In the genomic region with DNA sequence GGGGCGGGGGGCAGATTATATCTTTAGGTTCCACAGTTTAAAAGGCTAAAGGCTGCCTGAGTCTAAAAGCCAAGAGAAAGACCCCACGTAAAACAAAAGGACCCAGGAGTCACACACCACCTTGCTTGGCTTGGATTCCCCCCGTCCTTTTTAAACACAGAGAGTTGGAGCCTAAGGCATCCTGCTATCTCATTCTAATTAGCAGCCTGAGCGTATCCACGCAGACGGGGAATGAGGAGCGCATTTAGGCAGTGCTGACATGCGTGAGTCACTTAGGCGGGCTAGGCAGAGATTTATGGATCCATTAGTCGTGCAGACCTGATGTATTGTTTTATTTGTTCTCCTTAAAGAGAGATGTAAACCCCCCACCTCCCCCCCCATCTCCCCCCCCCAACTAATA, we compare ENCODE assay signal across 12 mouse cellular contexts. TPM values are rescaled to one million over a fixed set of nuclear protein-coding genes. Genes with fewer than 3 reads are reported as not detected.
A peak's percentile ranks its signal among the peaks of the same experiment; 100 is the strongest.
DNase-seq lines count a peak whose midpoint lies in the region; ATAC-seq and TF ChIP-seq lines count a peak whose summit lies in the region.
"Had no signal": no experiment of that assay in that cellular context is flagged by ENCODE, and none has a peak within 500 bp of the region (broad histone marks: within the 10 kb centered on the region; RNA-seq: fewer than 3 reads in every experiment).

No protein-coding gene starts in this region.

- no peak overlapping the region for H3K9ac ChIP-seq in liver, embryonic 15.5 days
- H3K9ac ChIP-seq in forebrain, embryonic 14.5 days (ENCODE audit: low read length) = no peak overlapping the region
- no peak overlapping the region for H3K9ac ChIP-seq in hindbrain, postnatal 0 days (replicated peaks; ENCODE audit: low read length)
- no peak overlapping the region for H3K9ac ChIP-seq in midbrain, postnatal 0 days (replicated peaks; ENCODE audit: low read length, poor library complexity, severe bottlenecking)
- H3K9ac ChIP-seq: embryonic facial prominence, embryonic 13.5 days had no signal

- H3K4me1 ChIP-seq in liver, embryonic 15.5 days (replicated peaks) = no peaks in the 10 kb centered on the region
- H3K4me1 ChIP-seq in forebrain, embryonic 14.5 days (ENCODE audit: control insufficient read depth, insufficient read depth, low read length) = no peaks in the 10 kb centered on the region
- H3K4me1 ChIP-seq in hindbrain, postnatal 0 days (ENCODE audit: insufficient read depth, low read length) = no peaks in the 10 kb centered on the region
- H3K4me1 ChIP-seq in midbrain, postnatal 0 days (ENCODE audit: insufficient read depth, low read length) = no peaks in the 10 kb centered on the region

- no peaks in the 10 kb centered on the region for H3K27me3 ChIP-seq in liver, embryonic 15.5 days
- no peaks in the 10 kb centered on the region for H3K27me3 ChIP-seq in forebrain, embryonic 14.5 days (replicated peaks; ENCODE audit: control insufficient read depth, insufficient read depth, low read length)
- H3K27me3 ChIP-seq in hindbrain, postnatal 0 days (ENCODE audit: insufficient read depth, low read length) = no peaks in the 10 kb centered on the region
- H3K27me3 ChIP-seq in midbrain, postnatal 0 days (ENCODE audit: insufficient read depth, low read length) = no peaks in the 10 kb centered on the region
- H3K27me3 ChIP-seq: embryonic facial prominence, embryonic 13.5 days had no signal

- WGBS in liver, embryonic 15.5 days (ENCODE audit: insufficient replicate concordance) = 67% methylated on average over 10 of the region's 10 CpGs
- 52% methylated on average over 10 of the region's 10 CpGs for WGBS in forebrain, embryonic 14.5 days
- WGBS in hindbrain, postnatal 0 days = 31% methylated on average over 10 of the region's 10 CpGs
- 52% methylated on average over 10 of the region's 10 CpGs for WGBS in midbrain, postnatal 0 days

- intact Hi-C loops in gastrocnemius, adult 2 months (cut with DNase I) = no loop called here

- no peak for TF ChIP-seq CTCF in hindbrain, postnatal 0 days (IDR thresholded peaks at IDR 0.05; ENCODE audit: low read depth)
- no peak for TF ChIP-seq CTCF in midbrain, postnatal 0 days (IDR thresholded peaks at IDR 0.05)
- no peak for TF ChIP-seq CTCF in gastrocnemius, adult 2 months (IDR thresholded peaks at IDR 0.05)

- H3K4me3 ChIP-seq in liver, embryonic 15.5 days (replicated peaks) = peak overlapping the region; percentile 35
- no peak overlapping the region for H3K4me3 ChIP-seq in forebrain, embryonic 14.5 days (ENCODE audit: low read depth, low read length)
- no peak overlapping the region for H3K4me3 ChIP-seq in hindbrain, postnatal 0 days (ENCODE audit: low read length)
- H3K4me3 ChIP-seq in midbrain, postnatal 0 days (ENCODE audit: low read depth, low read length) = no peak overlapping the region
- H3K4me3 ChIP-seq in gastrocnemius, adult 2 months = no peak overlapping the region
- H3K4me3 ChIP-seq: embryonic facial prominence, embryonic 13.5 days had no signal

- ATAC-seq in liver, embryonic 15.5 days (ENCODE audit: insufficient read depth) = no peak
- ATAC-seq in forebrain, embryonic 14.5 days = peak; percentile 57; the same call in 1 of the 2 replicates
- peak; percentile 71 for ATAC-seq in hindbrain, postnatal 0 days
- peak; percentile 59; the same call in 1 of the 2 replicates for ATAC-seq in midbrain, postnatal 0 days (ENCODE audit: low FRiP score)

- H3K27ac ChIP-seq in liver, embryonic 15.5 days (replicated peaks) = no peak overlapping the region
- H3K27ac ChIP-seq in forebrain, embryonic 14.5 days (ENCODE audit: low read depth, low read length) = no peak overlapping the region
- H3K27ac ChIP-seq in hindbrain, postnatal 0 days = no peak overlapping the region
- H3K27ac ChIP-seq in midbrain, postnatal 0 days (ENCODE audit: low read depth, low read length) = no peak overlapping the region
- H3K27ac ChIP-seq in gastrocnemius, adult 2 months = no peak overlapping the region
- H3K27ac ChIP-seq: embryonic facial prominence, embryonic 13.5 days; macrophage had no signal

- no peak for DNase-seq in liver
- DNase-seq in forebrain, embryonic 14.5 days (ENCODE audit: low spot score) = peak; percentile 28
- peak; percentile 65 for DNase-seq in hindbrain, postnatal 0 days (ENCODE audit: low spot score)
- peak; percentile 49 for DNase-seq in midbrain, postnatal 0 days (ENCODE audit: low spot score)
- DNase-seq in gastrocnemius, adult 2 months = no peak
- DNase-seq in kidney, adult 11 months = no peak
- DNase-seq in gastrocnemius, adult 18-20 months (ENCODE audit: low spot score) = no peak
- DNase-seq: adrenal gland, postnatal 36 days; cerebellum, adult 2 months had no signal

- H3K4me2 ChIP-seq in liver, embryonic 15.5 days = peak overlapping the region; percentile 28
- H3K4me2 ChIP-seq in forebrain, embryonic 14.5 days (ENCODE audit: low read length) = no peak overlapping the region
- no peak overlapping the region for H3K4me2 ChIP-seq in hindbrain, postnatal 0 days (ENCODE audit: low read depth, low read length)
- no peak overlapping the region for H3K4me2 ChIP-seq in midbrain, postnatal 0 days (ENCODE audit: low read depth, low read length, poor library complexity, severe bottlenecking)

- no peaks in the 10 kb centered on the region for H3K9me3 ChIP-seq in liver, embryonic 15.5 days (replicated peaks)
- no peaks in the 10 kb centered on the region for H3K9me3 ChIP-seq in forebrain, embryonic 14.5 days (replicated peaks; ENCODE audit: control insufficient read depth, low read length)
- no peaks in the 10 kb centered on the region for H3K9me3 ChIP-seq in hindbrain, postnatal 0 days (ENCODE audit: low read length)
- no peaks in the 10 kb centered on the region for H3K9me3 ChIP-seq in midbrain, postnatal 0 days (ENCODE audit: low read length)
- H3K9me3 ChIP-seq: embryonic facial prominence, embryonic 13.5 days had no signal

- 0 out of 2 replicates have a peak, but pooled peaks cover 3% of the 10 kb centered on the region for H3K36me3 ChIP-seq in liver, embryonic 15.5 days (replicated peaks)
- H3K36me3 ChIP-seq in forebrain, embryonic 14.5 days (ENCODE audit: control insufficient read depth, insufficient read depth, low read length) = no peaks in the 10 kb centered on the region
- no peaks in the 10 kb centered on the region for H3K36me3 ChIP-seq in hindbrain, postnatal 0 days (ENCODE audit: insufficient read depth, low read length)
- H3K36me3 ChIP-seq in midbrain, postnatal 0 days (ENCODE audit: insufficient read depth, low read length) = no peaks in the 10 kb centered on the region
- H3K36me3 ChIP-seq: embryonic facial prominence, embryonic 13.5 days had no signal

RNA-seq across cellular contexts. Expression of a gene that starts 0.9 kb away (rescaled TPM):
- polyA plus RNA-seq in liver, embryonic 15.5 days (2015; fragmentation: Nextera tagmentation; extraction: Ambion mirVana) = 59.6 and 87.7 TPM in 2 replicates
- 0.87 and 1.0 TPM in 2 replicates for polyA plus RNA-seq in forebrain, embryonic 14.5 days (2014; fragmentation: Nextera tagmentation; extraction: Ambion mirVana)
- total RNA-seq in hindbrain, postnatal 0 days (2014; rRNA removed) = 2.9 and 3.0 TPM in 2 replicates
- 3.6 and 3.9 TPM in 2 replicates for polyA plus RNA-seq in hindbrain, postnatal 0 days (2015; fragmentation: Nextera tagmentation; extraction: Ambion mirVana)
- total RNA-seq in midbrain, postnatal 0 days (2014; rRNA removed) = 0.28 and 0.71 TPM in 2 replicates
- polyA plus RNA-seq in midbrain, postnatal 0 days (2015; fragmentation: Nextera tagmentation; extraction: Ambion mirVana) = 0.68 and 0.99 TPM in 2 replicates
- not detected for total RNA-seq in gastrocnemius, adult 2 months (2021)
- not detected for total RNA-seq in gastrocnemius, adult 18-20 months (2021)
- polyA plus RNA-seq: macrophage had no signal

RNA-seq across cellular contexts. Expression of a gene that starts 56.6 kb away (rescaled TPM):
- polyA plus RNA-seq in liver, embryonic 15.5 days (2015; fragmentation: Nextera tagmentation; extraction: Ambion mirVana) = 5.9 and 6.2 TPM in 2 replicates
- polyA plus RNA-seq in forebrain, embryonic 14.5 days (2014; fragmentation: Nextera tagmentation; extraction: Ambion mirVana) = 27.9 and 33.1 TPM in 2 replicates
- total RNA-seq in hindbrain, postnatal 0 days (2014; rRNA removed) = 41.5 and 58.2 TPM in 2 replicates
- 15.2 and 17.1 TPM in 2 replicates for polyA plus RNA-seq in hindbrain, postnatal 0 days (2015; fragmentation: Nextera tagmentation; extraction: Ambion mirVana)
- 40.3 and 55.0 TPM in 2 replicates for total RNA-seq in midbrain, postnatal 0 days (2014; rRNA removed)
- polyA plus RNA-seq in midbrain, postnatal 0 days (2015; fragmentation: Nextera tagmentation; extraction: Ambion mirVana) = 15.1 and 19.0 TPM in 2 replicates
- 10 to 100 TPM in 1 of 2 experiments, 1 to 10 TPM in 1; 9.8 to 11.7 TPM for total RNA-seq in gastrocnemius, adult 2 months (2021)
- total RNA-seq in gastrocnemius, adult 18-20 months (2021) = 1 to 10 TPM; 7.1 to 9.4 TPM

Comparison
In these comparisons a context has a peak if more than half of its experiments do, and no peak if none do; other contexts are left out.
1. DNase-seq: peak in forebrain, embryonic 14.5 days (single experiment), hindbrain, postnatal 0 days (single experiment) and midbrain, postnatal 0 days (single experiment); none in liver (single experiment), gastrocnemius, adult 2 months (single experiment), kidney, adult 11 months (single experiment) and gastrocnemius, adult 18-20 months (single experiment).